ENCODE assay signal across 27 mouse cellular contexts in the genomic region with DNA sequence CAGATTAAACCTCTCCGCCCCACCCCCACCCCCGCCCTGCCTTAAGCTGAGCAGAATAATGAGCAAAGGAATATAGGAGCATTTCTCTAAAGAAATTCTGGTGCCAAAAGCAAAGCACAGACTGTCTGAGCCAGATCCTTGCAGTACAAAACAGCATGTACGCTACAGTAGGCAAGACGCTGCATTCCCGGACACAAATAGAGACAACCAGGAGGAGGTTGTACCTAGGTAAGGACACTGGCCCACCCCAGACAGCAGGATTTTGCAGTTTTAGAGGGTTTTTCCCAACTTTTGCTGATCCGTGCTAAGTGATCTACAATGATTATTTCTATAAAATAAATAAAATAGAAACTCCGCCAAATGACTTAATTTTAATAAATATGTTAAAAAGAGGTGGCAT. TPM values are rescaled to one million over a fixed set of nuclear protein-coding genes. Genes with fewer than 3 reads are reported as not detected.
A peak's percentile ranks its signal among the peaks of the same experiment; 100 is the strongest.
DNase-seq lines count a peak whose midpoint lies in the region; ATAC-seq lines count a peak whose summit lies in the region.
"Had no signal": no experiment of that assay in that cellular context is flagged by ENCODE, and none has a peak within 500 bp of the region (broad histone marks: within the 10 kb centered on the region; RNA-seq: fewer than 3 reads in every experiment).

No protein-coding gene starts in this region.

- no peak overlapping the region for H3K9ac ChIP-seq in heart, embryonic 11.5 days (ENCODE audit: low read depth, low read length)
- H3K9ac ChIP-seq in limb, embryonic 11.5 days (ENCODE audit: low read length): no peak overlapping the region
- H3K9ac ChIP-seq: kidney, embryonic 15.5 days; liver, embryonic 13.5 days; lung, embryonic 14.5 days; stomach, embryonic 15.5 days had no signal

- DNase-seq in heart, adult 11 months: peak; percentile 55
- DNase-seq in left cerebral cortex, postnatal 25 days (ENCODE audit: low spot score in 2 of 2): peak; percentile 58 to 74
- no peak for DNase-seq in left cerebral cortex, postnatal 10 days (ENCODE audit: extremely low spot score in 1 of 2, low spot score in 2 of 2)
- peak; percentile 77 for DNase-seq in brain, adult 2 months (ENCODE audit: low read depth, low spot score)
- DNase-seq in limb, embryonic 11.5 days (ENCODE audit: low spot score): no peak
- no peak for DNase-seq in frontal cortex, adult 2 months (ENCODE audit: extremely low spot score in 1 of 2, low spot score in 1 of 2)
- DNase-seq in embryo, embryonic 10 days (ENCODE audit: low spot score): no peak
- DNase-seq: gastrocnemius, adult 2 months; heart, postnatal 4 days; liver, embryonic 13.5 days; thymus, postnatal 14 days had no signal

- no peak overlapping the region for H3K4me2 ChIP-seq in heart, embryonic 11.5 days
- H3K4me2 ChIP-seq in limb, embryonic 11.5 days (ENCODE audit: low read depth, severe bottlenecking): peak overlapping the region; percentile 3

- peaks cover 69% of the 10 kb centered on the region for H3K27me3 ChIP-seq in heart, embryonic 11.5 days (ENCODE audit: control insufficient read depth, insufficient read depth, low read length)
- H3K27me3 ChIP-seq in limb, embryonic 11.5 days (ENCODE audit: control insufficient read depth, insufficient read depth, low read length): peaks cover 51% of the 10 kb centered on the region

- H3K4me1 ChIP-seq in heart, embryonic 11.5 days (ENCODE audit: control insufficient read depth, insufficient read depth, low read length): peaks cover 9% of the 10 kb centered on the region
- H3K4me1 ChIP-seq in limb, embryonic 11.5 days (ENCODE audit: control insufficient read depth, insufficient read depth, low read length): peaks cover 12% of the 10 kb centered on the region

- no peaks in the 10 kb centered on the region for H3K36me3 ChIP-seq in heart, embryonic 11.5 days (ENCODE audit: control insufficient read depth, insufficient read depth, low read length)
- no peaks in the 10 kb centered on the region for H3K36me3 ChIP-seq in limb, embryonic 11.5 days (ENCODE audit: control insufficient read depth, insufficient read depth, low read length)
- H3K36me3 ChIP-seq: embryonic facial prominence, embryonic 12.5 days; hindbrain, embryonic 15.5 days; kidney, embryonic 15.5 days; liver, embryonic 13.5 days; midbrain, embryonic 10.5 days; neural tube, embryonic 12.5 days; stomach, embryonic 15.5 days had no signal

- H3K4me3 ChIP-seq in heart, embryonic 11.5 days (ENCODE audit: low read depth, low read length): no peak overlapping the region
- no peak overlapping the region for H3K4me3 ChIP-seq in limb, embryonic 11.5 days (ENCODE audit: low read depth, low read length)

- WGBS in heart, embryonic 11.5 days (ENCODE audit: insufficient replicate concordance): 34% methylated on average over 7 of the region's 7 CpGs
- 33% methylated on average over 7 of the region's 7 CpGs for WGBS in limb, embryonic 11.5 days

- no peak for ATAC-seq in heart, embryonic 11.5 days (replicated peaks; ENCODE audit: insufficient number of reproducible peaks, low FRiP score, low TSS enrichment)
- no peak for ATAC-seq in limb, embryonic 11.5 days (ENCODE audit: insufficient number of reproducible peaks, low FRiP score, low TSS enrichment, low read depth)

- H3K27ac ChIP-seq in heart, embryonic 11.5 days (ENCODE audit: low read depth, low read length): no peak overlapping the region
- no peak overlapping the region for H3K27ac ChIP-seq in limb, embryonic 11.5 days (replicated peaks; ENCODE audit: low read depth, low read length)
- H3K27ac ChIP-seq: embryonic facial prominence, embryonic 12.5 days; gastrocnemius, adult 2 months; hindbrain, embryonic 15.5 days; kidney, embryonic 15.5 days; liver, embryonic 13.5 days; midbrain, embryonic 10.5 days; neural tube, embryonic 12.5 days; stomach, embryonic 15.5 days had no signal

- H3K9me3 ChIP-seq in heart, embryonic 11.5 days (replicated peaks; ENCODE audit: control insufficient read depth, low read length): no peaks in the 10 kb centered on the region
- H3K9me3 ChIP-seq in limb, embryonic 11.5 days (ENCODE audit: control insufficient read depth, low read length): no peaks in the 10 kb centered on the region
- H3K9me3 ChIP-seq: embryonic facial prominence, embryonic 12.5 days; hindbrain, embryonic 15.5 days; kidney, embryonic 15.5 days; liver, embryonic 13.5 days; neural tube, embryonic 12.5 days; stomach, embryonic 15.5 days had no signal

- intact Hi-C loops in left cerebral cortex, postnatal 25 days (cut with DNase I): loop anchor here (1.0 kb wide), 2 partner anchors 14 to 18 kb away; no protein-coding TSS in a partner anchor
- intact Hi-C loops in left cerebral cortex, postnatal 10 days (cut with DNase I): no loop called here

RNA-seq across cellular contexts. Expression of gene Rprml, which starts 0.7 kb away (rescaled TPM):
- 0.16 and 0.23 TPM in 2 replicates for polyA plus RNA-seq in heart, embryonic 11.5 days (2014; fragmentation: Nextera tagmentation; extraction: Ambion mirVana)
- total RNA-seq in left cerebral cortex, postnatal 25 days (2021): 10 to 100 TPM; 84.4 to 96.3 TPM
- 100 to 1,000 TPM; 111 to 117 TPM for total RNA-seq in left cerebral cortex, postnatal 10 days (2021)
- not detected in 2 replicates for polyA plus RNA-seq in limb, embryonic 11.5 days (2014; fragmentation: Nextera tagmentation; extraction: Ambion mirVana)
- 129 TPM in 2 replicates for polyA plus RNA-seq in frontal cortex, adult 2 months (2012; rRNA removed)
- total RNA-seq: CH12.LX; gastrocnemius, adult 2 months; granulocyte monocyte progenitor cell, adult 5-6 weeks; heart, postnatal 4 days; MEL; monocyte, adult 5-6 weeks had no signal
- polyA plus RNA-seq: heart, embryonic 14.5 days; kidney, embryonic 15.5 days; liver, embryonic 13.5 days; lung, embryonic 14.5 days; midbrain, embryonic 10.5 days; neural tube, embryonic 12.5 days; spleen, adult 2 months; stomach, embryonic 15.5 days had no signal

RNA-seq across cellular contexts. Expression of gene Lyzl6, which starts 10.0 kb away (rescaled TPM):
- not detected in 2 replicates for polyA plus RNA-seq in heart, embryonic 11.5 days (2014; fragmentation: Nextera tagmentation; extraction: Ambion mirVana)
- not detected for total RNA-seq in left cerebral cortex, postnatal 25 days (2021)
- total RNA-seq in left cerebral cortex, postnatal 10 days (2021): not detected
- polyA plus RNA-seq in limb, embryonic 11.5 days (2014; fragmentation: Nextera tagmentation; extraction: Ambion mirVana): not detected in 2 replicates
- polyA plus RNA-seq in frontal cortex, adult 2 months (2012; rRNA removed): 0.15 TPM in 1 of 2 replicates, not detected in the other
- total RNA-seq: adrenal gland, postnatal 25 days; CH12.LX; gastrocnemius, adult 2 months; granulocyte monocyte progenitor cell, adult 5-6 weeks; heart, postnatal 4 days; MEL; monocyte, adult 5-6 weeks had no signal
- polyA plus RNA-seq: embryonic facial prominence, embryonic 12.5 days; heart, embryonic 14.5 days; hindbrain, embryonic 15.5 days; intestine, embryonic 16.5 days; kidney, embryonic 15.5 days; liver, embryonic 13.5 days; lung, embryonic 14.5 days; midbrain, embryonic 10.5 days; neural tube, embryonic 12.5 days; spleen, adult 2 months; stomach, embryonic 15.5 days had no signal

RNA-seq across cellular contexts. Expression of gene Gm884, which starts 27.7 kb away (rescaled TPM):
- polyA plus RNA-seq in heart, embryonic 11.5 days (2014; fragmentation: Nextera tagmentation; extraction: Ambion mirVana): not detected in 2 replicates
- not detected for total RNA-seq in left cerebral cortex, postnatal 25 days (2021)
- total RNA-seq in left cerebral cortex, postnatal 10 days (2021): under 1 TPM; 0.02 to 0.04 TPM
- polyA plus RNA-seq in limb, embryonic 11.5 days (2014; fragmentation: Nextera tagmentation; extraction: Ambion mirVana): not detected in 2 replicates
- polyA plus RNA-seq in frontal cortex, adult 2 months (2012; rRNA removed): 0.02 TPM in 1 of 2 replicates, not detected in the other
- total RNA-seq: adrenal gland, postnatal 25 days; CH12.LX; gastrocnemius, adult 2 months; granulocyte monocyte progenitor cell, adult 5-6 weeks; heart, postnatal 4 days; MEL had no signal
- polyA plus RNA-seq: embryonic facial prominence, embryonic 12.5 days; heart, embryonic 14.5 days; hindbrain, embryonic 15.5 days; intestine, embryonic 16.5 days; kidney, embryonic 15.5 days; liver, embryonic 13.5 days; lung, embryonic 14.5 days; midbrain, embryonic 10.5 days; neural tube, embryonic 12.5 days; spleen, adult 2 months; stomach, embryonic 15.5 days had no signal

RNA-seq across cellular contexts. Expression of gene Gosr2, which starts 49.0 kb away (rescaled TPM):
- polyA plus RNA-seq in heart, embryonic 11.5 days (2014; fragmentation: Nextera tagmentation; extraction: Ambion mirVana): 61.6 and 79.2 TPM in 2 replicates
- 10 to 100 TPM; 70.8 to 72.4 TPM for total RNA-seq in left cerebral cortex, postnatal 25 days (2021)
- 10 to 100 TPM; 71.8 to 76.4 TPM for total RNA-seq in left cerebral cortex, postnatal 10 days (2021)
- 83.2 and 86.7 TPM in 2 replicates for polyA plus RNA-seq in limb, embryonic 11.5 days (2014; fragmentation: Nextera tagmentation; extraction: Ambion mirVana)
- polyA plus RNA-seq in frontal cortex, adult 2 months (2012; rRNA removed): 89.4 and 90.9 TPM in 2 replicates

Comparison
In these comparisons a context has a peak if more than half of its experiments do, and no peak if none do; other contexts are left out.
1. DNase-seq: peak in heart, adult 11 months (single experiment), left cerebral cortex, postnatal 25 days (2 of 2) and brain, adult 2 months (single experiment); none in left cerebral cortex, postnatal 10 days (0 of 2), limb, embryonic 11.5 days (single experiment), frontal cortex, adult 2 months (0 of 2) and embryo, embryonic 10 days (single experiment).
2. RNA of gene Rprml, which starts 0.7 kb away (polyA plus RNA-seq): 129 TPM in frontal cortex, adult 2 months; 0.16 to 0.23 TPM in heart, embryonic 11.5 days and not detected in limb, embryonic 11.5 days; every median in the first group is over 100 times any median in the second.